Mouse (Mus musculus) ES-Bruce4 (cell line): Measurements from ENCODE around the gene Palmd.

Experiments
- CTCF ChIP-seq: IDR thresholded peaks from one replicate; pipeline ENCODE4 v1.8.1; 2011; ENCODE audit warnings: low read depth, low read length
- EP300 ChIP-seq: IDR thresholded peaks from 2 replicates; pipeline ENCODE4 v1.6.1; 2011; ENCODE audit warnings: low read depth, low read length; ENCODE audit not compliant: insufficient read depth

- no peak for TF ChIP-seq CTCF
- no peak for TF ChIP-seq EP300
Measured at GRCm38 (mm10) chr3:116988221-116988620, 19.4 kb upstream of the Palmd start.
